Mouse (Mus musculus): ENCODE measurements around the gene Olfr713. TPM values are rescaled to one million over a fixed set of nuclear protein-coding genes. Genes with fewer than 3 reads are reported as not detected.

Olfr713 gene
- polyA plus RNA-seq (2016; fragmentation: Nextera tagmentation; extraction: Ambion mirVana), result not detected in 2 replicates

GRCm38 (mm10) chr7:107030874-107031273 lies at the start of gene Olfr713:
TSS of gene Olfr713 (plus strand) at chr7:107031174.
- DNase-seq (ENCODE audit: low spot score), result no peak
- H3K4me1 ChIP-seq, result no peaks in the 10 kb centered on the region
- no peaks in the 10 kb centered on the region for H3K36me3 ChIP-seq
- H3K27me3 ChIP-seq (ENCODE audit: low read depth, poor library complexity, severe bottlenecking), result no peaks in the 10 kb centered on the region
- H3K4me3 ChIP-seq, result no peak within 1 kb of the TSS
- no peak within 1 kb of the TSS for H3K27ac ChIP-seq
- WGBS, result 97% methylated on average over 1 of the region's 1 CpGs
- H3K9me3 ChIP-seq (replicated peaks), result no peaks in the 10 kb centered on the region

GRCm38 (mm10) chr7:106985236-106985635 lies 45.7 kb upstream of the Olfr713 start:
- WGBS, result 92% methylated on average over 3 of the region's 3 CpGs
- no peak for DNase-seq (ENCODE audit: low spot score)
- no peak overlapping the region for H3K27ac ChIP-seq
- H3K4me1 ChIP-seq, result no peaks in the 10 kb centered on the region
- no peaks in the 10 kb centered on the region for H3K36me3 ChIP-seq
- no peak overlapping the region for H3K4me3 ChIP-seq
- no peaks in the 10 kb centered on the region for H3K9me3 ChIP-seq (replicated peaks)
- H3K27me3 ChIP-seq (ENCODE audit: low read depth, poor library complexity, severe bottlenecking), result no peaks in the 10 kb centered on the region

- 95% methylated on average over 7 of the region's 7 CpGs for WGBS
- Histone ChIP-seq H3K9me3 (replicated peaks) (no peaks in the 10 kb centered on the region), H3K36me3 (no peaks in the 10 kb centered on the region), H3K27me3 (ENCODE audit: low read depth, poor library complexity, severe bottlenecking) (no peaks in the 10 kb centered on the region), H3K4me1 (no peaks in the 10 kb centered on the region), H3K27ac (no peak overlapping the region), H3K4me3 (no peak overlapping the region)
- DNase-seq (ENCODE audit: low spot score), result no peak
These were observed 30.2 kb upstream of the Olfr713 start for GRCm38 (mm10) chr7:107000798-107001197.

GRCm38 (mm10) chr7:107004169-107004568 lies 26.8 kb upstream of the Olfr713 start:
- Histone ChIP-seq H3K4me1 (no peaks in the 10 kb centered on the region), H3K36me3 (no peaks in the 10 kb centered on the region), H3K4me3 (no peak overlapping the region), H3K9me3 (replicated peaks) (no peaks in the 10 kb centered on the region), H3K27me3 (ENCODE audit: low read depth, poor library complexity, severe bottlenecking) (no peaks in the 10 kb centered on the region), H3K27ac (no peak overlapping the region)
- 73% methylated on average over 3 of the region's 3 CpGs for WGBS
- no peak for DNase-seq (ENCODE audit: low spot score)

- H3K27ac ChIP-seq, result no peak within 1 kb of the TSS
- H3K36me3 ChIP-seq, result no peaks in the 10 kb centered on the region
- H3K4me1 ChIP-seq, result no peaks in the 10 kb centered on the region
- no peaks in the 10 kb centered on the region for H3K27me3 ChIP-seq (ENCODE audit: low read depth, poor library complexity, severe bottlenecking)
- no peak within 1 kb of the TSS for H3K4me3 ChIP-seq
- no peaks in the 10 kb centered on the region for H3K9me3 ChIP-seq (replicated peaks)
- DNase-seq (ENCODE audit: low spot score), result no peak
- 67% methylated on average over 1 of the region's 1 CpGs for WGBS
These were observed 25.0 kb upstream of the Olfr713 start, which contains the start of gene Olfr2 for GRCm38 (mm10) chr7:107005972-107006371. TSS of gene Olfr2 (minus strand) at chr7:107006072.

GRCm38 (mm10) chr7:107039934-107040563 lies 9.1 kb downstream of the Olfr713 start:
- no peaks in the 10 kb centered on the region for H3K4me1 ChIP-seq

GRCm38 (mm10) chr7:107043136-107043535 lies 12.2 kb downstream of the Olfr713 start:
- no peak overlapping the region for H3K4me3 ChIP-seq
- no peaks in the 10 kb centered on the region for H3K36me3 ChIP-seq
- DNase-seq (ENCODE audit: low spot score), result no peak
- 92% methylated on average over 3 of the region's 3 CpGs for WGBS
- H3K9me3 ChIP-seq (replicated peaks), result no peaks in the 10 kb centered on the region
- no peak overlapping the region for H3K27ac ChIP-seq
- H3K27me3 ChIP-seq (ENCODE audit: low read depth, poor library complexity, severe bottlenecking), result no peaks in the 10 kb centered on the region
- no peaks in the 10 kb centered on the region for H3K4me1 ChIP-seq

More at GRCm38 (mm10) chr7:107039934-107040563, 9.1 kb downstream of the Olfr713 start:
- 81% methylated on average over 2 of the region's 2 CpGs for WGBS
- Histone ChIP-seq H3K36me3 (no peaks in the 10 kb centered on the region), H3K27ac (no peak overlapping the region), H3K4me3 (no peak overlapping the region), H3K27me3 (ENCODE audit: low read depth, poor library complexity, severe bottlenecking) (no peaks in the 10 kb centered on the region), H3K9me3 (replicated peaks) (no peaks in the 10 kb centered on the region)
- no peak for DNase-seq (ENCODE audit: low spot score)

GRCm38 (mm10) chr7:107044407-107044806 lies 13.4 kb downstream of the Olfr713 start:
- Histone ChIP-seq H3K4me1 (no peaks in the 10 kb centered on the region), H3K36me3 (no peaks in the 10 kb centered on the region), H3K4me3 (no peak overlapping the region), H3K27ac (no peak overlapping the region), H3K27me3 (ENCODE audit: low read depth, poor library complexity, severe bottlenecking) (no peaks in the 10 kb centered on the region), H3K9me3 (replicated peaks) (no peaks in the 10 kb centered on the region)
- DNase-seq (ENCODE audit: low spot score), result no peak
- 81% methylated on average over 1 of the region's 1 CpGs for WGBS

- 7% methylated on average over 5 of the region's 5 CpGs for WGBS
- DNase-seq (ENCODE audit: low spot score), result no peak
- no peak overlapping the region for H3K27ac ChIP-seq
- no peaks in the 10 kb centered on the region for H3K27me3 ChIP-seq (ENCODE audit: low read depth, poor library complexity, severe bottlenecking)
- H3K9me3 ChIP-seq (replicated peaks), result no peaks in the 10 kb centered on the region
- H3K4me1 ChIP-seq, result no peaks in the 10 kb centered on the region
- no peaks in the 10 kb centered on the region for H3K36me3 ChIP-seq
- no peak overlapping the region for H3K4me3 ChIP-seq
These were observed 14.9 kb downstream of the Olfr713 start for GRCm38 (mm10) chr7:107045833-107046232.

- WGBS, result 47% methylated on average over 3 of the region's 3 CpGs
- Histone ChIP-seq H3K27ac (no peak overlapping the region), H3K27me3 (ENCODE audit: low read depth, poor library complexity, severe bottlenecking) (no peaks in the 10 kb centered on the region), H3K9me3 (replicated peaks) (no peaks in the 10 kb centered on the region), H3K4me3 (no peak overlapping the region), H3K36me3 (no peaks in the 10 kb centered on the region), H3K4me1 (no peaks in the 10 kb centered on the region)
- no peak for DNase-seq (ENCODE audit: low spot score)
These were observed 16.6 kb downstream of the Olfr713 start for GRCm38 (mm10) chr7:107047578-107047977.

- Histone ChIP-seq H3K36me3 (no peaks in the 10 kb centered on the region), H3K9me3 (replicated peaks) (no peaks in the 10 kb centered on the region), H3K27me3 (ENCODE audit: low read depth, poor library complexity, severe bottlenecking) (no peaks in the 10 kb centered on the region), H3K27ac (no peak within 1 kb of the TSS), H3K4me1 (no peaks in the 10 kb centered on the region), H3K4me3 (no peak within 1 kb of the TSS)
- WGBS, result 96% methylated on average over 2 of the region's 2 CpGs
- DNase-seq (ENCODE audit: low spot score), result no peak
These were observed 39.7 kb downstream of the Olfr713 start, which contains the start of gene Olfr714 for GRCm38 (mm10) chr7:107070681-107071080. TSS of gene Olfr714 (plus strand) at chr7:107070981.

Data from limb, embryonic 10.5 days (tissue).